Mouse (Mus musculus) lung, embryonic 15.5 days (tissue): Measurements from ENCODE around the gene Ascl2. TPM values are rescaled to one million over a fixed set of nuclear protein-coding genes. Genes with fewer than 3 reads are reported as not detected.

Experiments
- ATAC-seq: fragments of 200-750 bp; cut with Nextera tagmentation; 2 replicates; pipeline ENCODE4 v1.8.0; 2017; ENCODE audit warnings: moderate number of reproducible peaks, borderline replicate concordance; ENCODE audit not compliant: low FRiP score, low TSS enrichment; ENCODE audit errors: extremely low read depth
- H3K27ac ChIP-seq: fragments of 300-500 bp; sonication (generic); 2 replicates; pipeline ENCODE4 v1.5.1; 2015; ENCODE audit warnings: moderate library complexity, mild to moderate bottlenecking, inconsistent platforms
- H3K27me3 ChIP-seq: fragments of 300-500 bp; sonication (generic); 2 replicates; pipeline ENCODE4 v1.6.1; 2015; ENCODE audit warnings: inconsistent platforms
- H3K36me3 ChIP-seq: fragments of 300-500 bp; sonication (generic); 2 replicates; pipeline ENCODE4 v1.6.1; 2015; ENCODE audit warnings: inconsistent platforms
- H3K4me1 ChIP-seq: fragments of 300-500 bp; sonication (generic); 2 replicates; pipeline ENCODE4 v1.6.1; 2015; ENCODE audit warnings: inconsistent platforms
- H3K4me2 ChIP-seq: fragments of 300-500 bp; sonication (generic); 2 replicates; pipeline ENCODE4 v1.6.1; 2015; ENCODE audit warnings: inconsistent platforms, mild to moderate bottlenecking, moderate library complexity
- H3K4me3 ChIP-seq: fragments of 300-500 bp; sonication (generic); 2 replicates; pipeline ENCODE4 v1.5.1; 2015; ENCODE audit warnings: mild to moderate bottlenecking, inconsistent platforms
- H3K9ac ChIP-seq: fragments of 300-500 bp; sonication (generic); 2 replicates; pipeline ENCODE4 v1.6.1; 2015; ENCODE audit warnings: inconsistent platforms
- H3K9me3 ChIP-seq: fragments of 300-500 bp; sonication (generic); 2 replicates; pipeline ENCODE4 v1.6.1; 2016; ENCODE audit warnings: inconsistent platforms
- WGBS: fragments of 180-500 bp; shearing (Covaris S2); methylation state at CpG from one replicate; pipeline ENCODE4 v1.1.7; 2015; 5-methylcytosine and 5-hydroxymethylcytosine counted together
- polyA plus RNA-seq: library from polyadenylated mRNA; unstranded; fragments of >200 nt; fragmentation: Nextera tagmentation; extraction: Ambion mirVana; gene quantifications from 2 replicates; pipeline ENCODE4 v1.2.1, GENCODE M21; 2015

The Ascl2 gene
- polyA plus RNA-seq: 3.4 and 3.5 TPM in 2 replicates

DNA sequence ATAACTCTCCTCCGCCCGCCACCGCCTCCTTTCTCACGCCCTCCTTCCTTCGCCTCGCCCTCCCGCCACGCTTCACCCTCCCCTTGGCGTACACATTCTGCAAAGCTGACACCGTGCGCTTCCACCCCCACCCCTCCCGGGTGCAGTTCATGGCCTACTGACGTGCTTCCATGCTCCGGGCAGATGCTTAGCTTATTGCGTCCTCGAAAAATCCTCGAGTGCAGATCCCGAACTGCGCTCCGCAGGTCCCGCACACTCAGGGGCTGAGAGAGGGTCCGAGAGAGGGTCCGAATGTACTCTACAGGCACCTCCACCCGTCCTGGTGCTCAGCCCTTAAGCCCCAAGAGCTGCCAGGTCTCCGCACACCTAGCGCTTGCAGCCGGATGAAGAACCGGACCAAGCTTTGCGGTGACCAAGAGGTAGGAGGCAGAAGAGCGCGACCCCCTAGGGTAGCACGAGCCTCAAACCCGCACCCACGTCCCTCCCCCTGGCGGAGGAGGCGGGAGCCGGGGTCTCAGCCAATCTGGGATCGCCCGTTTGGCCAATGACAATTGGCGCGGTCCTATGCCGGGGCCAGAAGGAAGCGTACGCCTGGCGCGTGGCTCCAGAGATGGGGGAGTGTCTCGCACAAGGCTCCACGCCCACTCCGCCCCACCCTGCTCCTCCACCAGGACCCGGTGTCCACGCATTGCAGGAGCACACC is at the start of gene Ascl2:
TSS of gene Ascl2 (minus strand) at position 456 of the 703 bp plus-strand sequence.
- peak within 1 kb of the TSS; percentile 36 for H3K9ac ChIP-seq
- 2% methylated on average over 48 of the region's 51 CpGs for WGBS
- H3K27me3 ChIP-seq: peaks cover 83% of the 10 kb centered on the region

DNA sequence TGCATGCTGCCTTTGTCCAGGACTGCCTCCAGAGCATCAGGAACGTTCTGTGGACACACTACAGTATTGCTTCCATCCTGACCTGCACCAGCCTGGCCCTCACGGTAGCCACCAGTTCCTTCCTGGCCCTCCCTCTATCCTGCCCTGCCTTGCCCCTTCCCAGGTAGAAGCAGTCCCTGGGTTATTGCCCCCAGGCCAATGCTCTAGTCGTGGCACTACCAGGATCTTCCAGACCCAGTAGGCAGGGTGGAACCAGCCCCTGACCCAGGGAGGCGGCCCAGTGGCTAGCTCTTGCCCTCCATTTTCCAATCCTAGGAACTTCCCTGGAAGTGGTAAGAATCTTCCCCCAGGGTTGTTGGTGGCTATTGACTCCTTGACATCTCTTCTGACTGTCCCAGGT is 48.1 kb upstream of the Ascl2 start:
- peak overlapping the region; percentile 88 for H3K27ac ChIP-seq
- no peak overlapping the region for H3K9ac ChIP-seq
- no peak overlapping the region for H3K4me2 ChIP-seq
- no peaks in the 10 kb centered on the region for H3K27me3 ChIP-seq
- H3K4me3 ChIP-seq: no peak overlapping the region
- peaks cover 54% of the 10 kb centered on the region for H3K4me1 ChIP-seq
- no peaks in the 10 kb centered on the region for H3K36me3 ChIP-seq
- ATAC-seq: peak; percentile 1; the same call in 1 of the 2 replicates
- H3K9me3 ChIP-seq: no peaks in the 10 kb centered on the region
- 73% methylated on average over 4 of the region's 4 CpGs for WGBS

More for the DNA sequence above, at the start of gene Ascl2:
- Histone ChIP-seq H3K27ac (peak within 1 kb of the TSS; percentile 67), H3K9me3 (no peaks in the 10 kb centered on the region), H3K4me3 (peak within 1 kb of the TSS; percentile 46), H3K4me2 (peak within 1 kb of the TSS; percentile 97), H3K4me1 (peaks cover 23% of the 10 kb centered on the region), H3K36me3 (no peaks in the 10 kb centered on the region)
- peak; percentile 40; the same call in 1 of the 2 replicates for ATAC-seq

DNA sequence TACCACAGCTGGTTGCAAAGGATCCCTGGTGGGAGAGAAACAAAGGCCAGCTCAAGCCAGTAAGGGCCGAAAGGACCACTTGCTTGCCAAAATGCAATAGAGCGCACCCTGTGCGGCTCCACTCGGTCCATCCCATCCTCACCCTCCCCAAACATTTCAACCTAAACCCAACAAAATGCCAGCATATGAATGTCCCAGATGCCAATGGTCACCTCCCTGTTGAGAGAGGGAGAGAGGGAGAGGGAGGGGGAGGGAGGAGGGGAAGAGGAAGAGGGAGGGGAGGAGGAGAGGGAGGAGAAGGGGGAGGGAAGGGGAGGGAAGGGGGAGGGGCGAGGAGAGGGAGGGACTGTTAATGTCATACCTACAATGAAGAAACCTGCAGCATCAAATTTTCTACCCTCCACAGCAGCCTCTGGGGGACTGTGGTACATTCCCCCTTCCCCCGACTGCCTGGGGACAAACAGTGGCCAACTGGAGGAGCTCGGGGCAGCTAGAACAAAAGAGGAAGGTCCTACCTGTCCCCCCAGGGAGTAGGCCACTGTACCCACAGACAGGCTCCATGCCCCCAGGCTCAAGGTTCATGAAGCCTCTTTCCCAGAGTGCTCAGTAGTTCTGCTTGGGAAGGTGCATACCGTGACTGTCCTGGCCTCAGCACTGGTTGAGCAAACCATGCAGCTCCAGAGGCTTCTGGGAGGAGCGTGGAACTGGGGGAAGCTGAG is 47.5 kb upstream of the Ascl2 start:
- Histone ChIP-seq H3K4me2 (peak overlapping the region; percentile 37), H3K36me3 (no peaks in the 10 kb centered on the region), H3K27ac (peak overlapping the region; percentile 88), H3K4me3 (no peak overlapping the region), H3K9ac (no peak overlapping the region), H3K27me3 (no peaks in the 10 kb centered on the region), H3K4me1 (peaks cover 56% of the 10 kb centered on the region), H3K9me3 (no peaks in the 10 kb centered on the region)
- WGBS: 54% methylated on average over 9 of the region's 9 CpGs
- ATAC-seq: peak; percentile 24

- Histone ChIP-seq H3K9me3 (no peaks in the 10 kb centered on the region), H3K27ac (peak overlapping the region; percentile 88), H3K4me3 (no peak overlapping the region), H3K4me1 (peaks cover 60% of the 10 kb centered on the region), H3K4me2 (peak overlapping the region; percentile 37), H3K36me3 (no peaks in the 10 kb centered on the region), H3K9ac (no peak overlapping the region), H3K27me3 (no peaks in the 10 kb centered on the region)
- peak; percentile 89 for ATAC-seq
- whole genome bisulfite sequencing: 0% methylated on average over 1 of the region's 1 CpGs
These were observed 46.8 kb upstream of the Ascl2 start for GRCm38 (mm10) chr7:143015755-143016423.

- Histone ChIP-seq H3K36me3 (no peaks in the 10 kb centered on the region), H3K9ac (no peak overlapping the region), H3K4me2 (no peak overlapping the region), H3K27ac (peak overlapping the region; percentile 88), H3K9me3 (no peaks in the 10 kb centered on the region), H3K4me1 (peaks cover 68% of the 10 kb centered on the region), H3K27me3 (no peaks in the 10 kb centered on the region), H3K4me3 (no peak overlapping the region)
- WGBS: 77% methylated on average over 7 of the region's 7 CpGs
- no peak for ATAC-seq
These were observed 46.0 kb upstream of the Ascl2 start for GRCm38 (mm10) chr7:143014862-143015659.

DNA sequence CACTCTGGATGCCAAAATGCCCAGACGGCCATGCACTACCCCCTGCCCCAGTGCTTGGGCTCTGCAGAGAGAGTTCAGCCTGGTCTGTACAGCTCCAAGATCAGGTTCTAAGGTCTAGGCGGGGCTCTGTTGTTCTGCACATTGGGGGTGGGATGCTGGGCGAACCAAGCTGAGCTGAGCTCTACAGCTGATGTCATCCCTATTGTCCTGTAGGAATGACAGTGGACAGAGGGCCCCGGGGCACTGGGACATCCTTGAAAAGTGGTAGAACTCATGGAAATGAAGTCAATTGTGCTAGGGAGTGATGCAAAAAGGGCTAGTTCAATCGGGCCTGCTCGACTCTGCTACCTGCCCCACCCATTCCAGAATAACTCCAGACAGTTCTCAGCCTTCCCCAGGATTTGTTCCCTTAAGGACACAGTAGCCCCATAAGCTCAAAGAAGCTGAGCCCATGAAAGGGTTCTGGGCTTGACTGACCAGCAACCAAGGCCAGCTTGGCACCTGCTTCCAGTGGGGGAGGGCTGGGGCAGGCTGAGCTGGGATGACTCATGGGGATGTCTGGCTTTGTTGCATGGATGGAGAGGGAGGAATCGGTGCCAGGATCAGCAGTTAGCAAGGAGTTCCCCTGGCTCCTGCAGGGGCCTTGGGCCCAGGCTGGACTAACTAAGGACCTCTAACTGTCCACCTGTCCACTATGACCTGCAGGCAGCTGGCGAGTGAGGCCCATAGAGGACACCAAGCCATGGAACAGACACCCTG is 44.5 kb upstream of the Ascl2 start:
- Histone ChIP-seq H3K27ac (peak overlapping the region; percentile 75), H3K9me3 (no peaks in the 10 kb centered on the region), H3K27me3 (no peaks in the 10 kb centered on the region), H3K36me3 (no peaks in the 10 kb centered on the region), H3K9ac (no peak overlapping the region), H3K4me1 (peaks cover 81% of the 10 kb centered on the region), H3K4me3 (no peak overlapping the region), H3K4me2 (no peak overlapping the region)
- 62% methylated on average over 8 of the region's 8 CpGs for WGBS
- ATAC-seq: no peak

- WGBS: 50% methylated on average over 5 of the region's 5 CpGs
- ATAC-seq: no peak
- Histone ChIP-seq H3K36me3 (no peaks in the 10 kb centered on the region), H3K9me3 (no peaks in the 10 kb centered on the region), H3K4me3 (no peak overlapping the region), H3K4me1 (peaks cover 92% of the 10 kb centered on the region), H3K9ac (no peak overlapping the region), H3K27me3 (no peaks in the 10 kb centered on the region), H3K4me2 (no peak overlapping the region), H3K27ac (0 out of 2 replicates have a peak overlapping the region, but pooled peaks have one; percentile 75)
These were observed 43.3 kb upstream of the Ascl2 start for GRCm38 (mm10) chr7:143012230-143012875.

GRCm38 (mm10) chr7:143011226-143011625 is 42.2 kb upstream of the Ascl2 start:
- 64% methylated on average over 1 of the region's 1 CpGs for WGBS
- Histone ChIP-seq H3K4me1 (peaks cover 88% of the 10 kb centered on the region), H3K27ac (no peak overlapping the region), H3K9me3 (no peaks in the 10 kb centered on the region), H3K9ac (no peak overlapping the region), H3K4me3 (no peak overlapping the region), H3K36me3 (no peaks in the 10 kb centered on the region), H3K27me3 (no peaks in the 10 kb centered on the region), H3K4me2 (no peak overlapping the region)
- ATAC-seq: no peak

GRCm38 (mm10) chr7:143009996-143010395 is 40.9 kb upstream of the Ascl2 start:
- H3K27me3 ChIP-seq: no peaks in the 10 kb centered on the region
- no peaks in the 10 kb centered on the region for H3K36me3 ChIP-seq
- peak overlapping the region; percentile 98 for H3K27ac ChIP-seq
- H3K9me3 ChIP-seq: no peaks in the 10 kb centered on the region
- no peak overlapping the region for H3K4me3 ChIP-seq
- ATAC-seq: no peak
- no peak overlapping the region for H3K9ac ChIP-seq
- 73% methylated on average over 4 of the region's 4 CpGs for WGBS
- H3K4me2 ChIP-seq: no peak overlapping the region
- H3K4me1 ChIP-seq: peaks cover 87% of the 10 kb centered on the region

DNA sequence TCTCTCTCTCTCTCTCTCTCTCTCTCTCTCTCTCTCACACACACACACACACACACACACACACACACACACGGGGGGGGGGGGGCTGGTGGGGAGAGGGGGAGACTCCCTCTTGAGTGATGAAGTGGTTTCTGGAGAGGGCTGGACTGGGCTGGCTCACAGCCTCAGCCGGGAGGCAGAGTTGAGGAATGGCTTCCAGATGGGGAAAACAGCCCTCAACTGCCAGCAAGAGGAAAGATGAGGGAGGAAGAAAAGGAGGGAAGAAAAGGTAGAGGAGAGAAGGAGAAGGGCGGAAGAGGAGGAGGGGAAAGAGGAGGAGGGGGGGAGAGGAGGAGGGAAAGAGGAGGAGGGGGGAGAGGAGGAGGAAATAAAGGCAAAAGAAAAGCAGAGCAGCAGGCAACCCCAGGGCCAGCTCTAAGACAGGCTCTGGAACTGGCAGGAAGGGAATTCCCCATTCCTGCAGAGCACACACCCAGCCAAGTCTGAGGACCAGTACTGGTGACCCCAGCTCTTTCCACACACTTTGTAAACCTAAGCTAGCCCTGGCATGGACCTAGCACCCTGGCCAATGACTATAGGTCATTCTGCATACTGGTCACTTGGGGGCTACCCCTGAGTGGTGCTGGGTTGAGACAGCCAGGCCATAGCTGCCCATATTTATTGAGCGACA is 40.1 kb upstream of the Ascl2 start:
- Histone ChIP-seq H3K9ac (no peak overlapping the region), H3K4me2 (peak overlapping the region; percentile 40), H3K9me3 (no peaks in the 10 kb centered on the region), H3K4me3 (peak overlapping the region; percentile 3; the same call in 1 of the 2 replicates), H3K4me1 (peaks cover 80% of the 10 kb centered on the region), H3K36me3 (no peaks in the 10 kb centered on the region), H3K27me3 (no peaks in the 10 kb centered on the region), H3K27ac (peak overlapping the region; percentile 98)
- peak; percentile 77 for ATAC-seq
- 18% methylated on average over 3 of the region's 4 CpGs for WGBS
